Mouse (Mus musculus): ENCODE data around the gene Mpzl3.
"Not testable (repeated sequence)": the region's sequence is repeated elsewhere in the genome, so short reads cannot be mapped to it uniquely, and the experiment has no call there.

Mpzl3 gene

DNA sequence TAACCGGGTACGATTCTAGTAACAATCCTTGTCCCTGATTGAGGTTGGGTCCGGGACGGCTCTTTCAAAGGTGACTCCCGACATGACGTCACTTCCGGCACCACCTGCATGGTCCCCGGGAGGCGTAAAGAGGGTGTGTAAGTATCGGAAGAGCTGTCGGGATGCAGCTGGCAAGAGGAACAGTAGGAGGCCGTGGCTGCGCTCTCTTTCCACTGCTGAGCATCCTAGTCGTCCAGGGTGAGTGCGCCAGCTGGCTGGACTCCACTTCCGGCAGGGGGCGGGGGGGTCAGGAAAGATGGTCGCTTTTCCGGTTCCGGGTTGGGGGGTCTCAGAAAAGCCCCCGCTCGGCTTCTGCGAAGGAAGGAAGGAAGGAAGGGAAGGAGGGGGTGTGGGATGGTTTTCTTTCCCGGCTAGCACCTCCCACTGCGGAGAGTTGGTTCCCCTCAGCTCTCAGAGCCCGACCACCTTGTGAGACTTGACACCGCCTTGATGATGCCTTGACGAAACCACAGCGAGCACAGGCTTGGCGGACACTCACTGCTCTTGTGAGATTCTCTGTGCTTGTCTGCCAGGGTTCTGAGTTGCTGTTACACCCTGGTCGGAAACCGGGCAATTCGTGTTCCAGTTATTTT lies at the start of gene Mpzl3:
Gene Mpzl3, plus strand, starts transcription at position 105 of the 632 bp plus-strand sequence.
- DNase-seq = peak; percentile 93

DNA sequence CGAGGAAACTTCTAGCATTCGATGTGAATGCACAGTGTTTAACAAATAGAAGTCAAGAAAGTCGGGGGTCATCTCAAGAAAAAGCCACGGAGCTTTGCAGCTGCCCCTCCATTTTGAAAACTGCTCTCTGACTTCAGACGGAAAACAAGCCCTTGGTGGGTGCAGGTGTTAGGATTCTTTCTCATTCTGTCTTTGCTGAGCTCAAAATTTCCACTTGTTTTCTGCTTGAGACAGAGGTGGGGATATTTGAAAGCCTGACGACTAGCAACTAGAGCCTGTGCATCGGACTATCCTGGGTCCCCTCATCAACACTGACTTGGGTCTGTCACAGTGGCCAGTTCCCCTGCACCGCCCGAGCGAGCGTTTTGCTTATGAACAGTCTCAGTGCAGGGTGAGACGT lies 47.6 kb upstream of the Mpzl3 start:
- no peak for DNase-seq

DNA sequence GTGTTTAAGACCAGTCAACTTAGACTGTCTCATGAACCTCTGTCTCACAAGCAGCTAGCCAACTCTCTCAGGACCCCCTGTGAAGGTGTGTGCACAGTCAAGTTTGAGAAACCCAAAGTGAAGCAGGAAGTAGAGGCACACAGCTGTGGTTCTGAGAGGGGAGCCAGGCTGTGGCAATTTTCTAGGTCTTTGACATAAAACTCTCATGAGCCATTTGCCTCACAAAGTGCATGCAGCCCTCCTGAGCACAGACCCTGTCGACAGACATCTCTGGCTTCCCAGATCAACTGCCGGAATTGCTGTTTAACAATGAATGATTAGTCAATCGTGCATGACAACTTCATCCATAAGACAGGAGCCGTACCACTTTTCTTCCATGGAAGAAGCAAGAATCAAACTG lies 46.6 kb upstream of the Mpzl3 start:
- no peak for DNase-seq

DNA sequence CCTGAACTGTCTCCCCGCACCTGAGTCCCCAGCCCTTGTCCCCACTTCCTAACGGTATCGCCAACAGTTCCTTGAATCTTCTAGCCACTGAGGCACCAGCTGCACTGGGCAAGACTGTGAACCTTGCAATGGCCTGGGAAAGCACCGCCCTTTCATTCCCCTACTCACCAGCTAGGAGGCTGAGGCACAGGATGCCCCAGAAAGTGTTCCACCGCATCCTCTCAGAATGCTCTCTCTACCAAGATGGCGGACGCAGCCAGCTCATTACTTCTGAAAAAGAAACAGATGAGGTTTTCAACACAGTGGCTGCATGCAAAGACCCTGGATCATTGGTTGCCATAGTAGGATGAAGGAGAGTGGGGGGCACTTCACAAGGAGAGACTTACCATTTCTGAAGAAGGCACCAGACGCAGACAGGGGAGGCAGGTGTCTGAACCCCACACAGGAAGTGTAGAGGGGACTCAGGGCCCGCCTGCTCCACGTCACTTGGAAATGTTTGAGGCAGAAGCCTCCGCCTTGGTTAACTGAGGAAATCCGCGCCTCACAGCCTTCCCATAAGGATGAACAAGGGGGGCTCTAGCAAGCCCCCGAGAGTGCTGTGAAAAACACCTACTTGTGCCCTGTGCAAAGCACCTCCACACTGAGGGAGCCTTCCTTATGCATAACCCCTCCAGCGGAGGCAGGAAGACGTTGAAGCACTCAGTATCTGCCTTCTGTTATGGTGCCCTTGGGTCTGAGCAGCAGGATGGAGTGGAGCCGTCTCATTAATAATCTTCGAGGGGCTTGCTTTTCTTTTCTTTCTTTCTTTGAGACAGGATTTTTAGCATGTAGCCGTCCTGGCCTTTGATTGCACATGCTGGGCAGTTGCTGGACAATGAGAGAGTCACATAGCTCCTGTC lies 45.6 kb upstream of the Mpzl3 start, which contains the start of gene Cd3e:
Gene Cd3e, minus strand, starts transcription at position 448 of the 899 bp plus-strand sequence.
- no peak for DNase-seq

DNA sequence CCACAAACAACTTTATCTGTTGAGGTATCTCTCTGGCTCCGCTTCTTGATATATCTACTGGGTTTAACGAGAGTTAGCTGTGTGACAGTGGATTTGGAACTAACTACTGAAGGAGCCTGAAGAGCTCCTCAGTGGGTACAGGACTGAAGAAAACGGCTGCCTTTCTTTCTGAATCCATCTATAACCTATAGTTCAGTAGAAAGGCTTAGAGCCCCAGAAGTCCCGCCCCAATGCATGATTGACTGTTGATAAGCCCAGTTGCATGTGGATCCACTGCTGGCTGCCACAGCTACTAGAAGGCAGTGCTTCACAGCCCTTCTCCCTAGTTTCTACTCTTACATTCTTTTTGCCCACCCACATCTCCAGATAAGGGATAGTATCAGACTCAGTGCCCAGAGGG lies 44.5 kb upstream of the Mpzl3 start:
- no peak for DNase-seq

DNA sequence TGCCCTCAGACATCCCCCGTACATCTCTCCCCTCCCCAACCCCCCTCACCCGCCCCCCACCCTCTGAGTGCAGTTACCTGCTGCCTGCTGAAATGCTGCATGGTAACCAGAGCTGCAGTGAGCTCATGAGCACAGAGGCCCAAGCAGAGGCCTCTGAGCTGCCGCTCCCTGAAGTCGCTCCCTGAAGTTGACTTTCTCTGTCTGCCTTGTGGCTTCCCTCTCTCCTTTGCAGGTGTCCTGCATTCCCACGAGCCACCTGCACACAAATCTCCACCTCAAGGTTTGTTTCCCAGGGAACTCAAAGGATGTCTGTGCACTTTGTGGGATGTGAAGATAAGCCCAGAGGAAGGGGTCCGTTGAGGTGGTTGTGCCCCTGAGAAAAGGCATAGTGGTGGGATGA lies 43.7 kb upstream of the Mpzl3 start:
- DNase-seq = no peak

DNA sequence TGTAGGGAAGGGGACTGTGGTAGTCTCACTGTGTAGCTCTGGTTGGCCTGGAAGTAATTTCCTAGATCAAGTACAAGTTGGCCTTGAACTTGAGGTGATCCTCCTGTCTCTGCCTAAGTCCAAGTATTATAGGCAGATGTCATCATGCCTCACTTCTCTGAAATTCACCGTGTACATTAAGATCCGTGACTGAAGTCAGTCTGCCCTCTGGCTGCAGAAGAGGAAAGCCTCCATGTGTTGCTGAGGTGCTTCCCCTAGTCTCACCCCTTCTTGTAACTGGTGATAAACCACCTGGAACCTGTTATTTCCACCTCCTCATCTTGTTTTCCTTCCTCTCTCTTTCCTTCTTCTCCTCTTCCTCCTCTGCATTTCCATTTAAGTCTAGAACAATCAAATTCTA lies 40.1 kb upstream of the Mpzl3 start:
- DNase-seq = no peak

DNA sequence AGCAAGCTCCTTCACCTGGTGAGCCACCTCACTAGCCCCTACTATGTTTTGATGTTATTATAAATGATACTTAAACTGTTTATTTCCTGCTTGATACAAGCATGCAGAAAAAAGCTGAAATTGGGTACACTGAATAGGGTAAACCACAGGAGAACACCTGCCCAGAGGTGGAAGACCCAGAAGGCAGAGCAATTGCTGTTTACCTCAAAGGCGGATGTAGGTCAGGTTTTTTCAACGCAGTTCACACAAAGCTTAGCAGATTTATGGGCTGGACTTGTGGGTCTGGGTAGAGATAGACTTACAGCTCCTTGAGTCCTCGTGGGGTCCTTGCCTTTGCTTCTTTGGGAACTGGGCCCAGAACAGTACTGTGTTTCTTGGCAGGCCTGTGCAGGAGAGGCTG lies 39.1 kb upstream of the Mpzl3 start:
- no peak for DNase-seq

DNA sequence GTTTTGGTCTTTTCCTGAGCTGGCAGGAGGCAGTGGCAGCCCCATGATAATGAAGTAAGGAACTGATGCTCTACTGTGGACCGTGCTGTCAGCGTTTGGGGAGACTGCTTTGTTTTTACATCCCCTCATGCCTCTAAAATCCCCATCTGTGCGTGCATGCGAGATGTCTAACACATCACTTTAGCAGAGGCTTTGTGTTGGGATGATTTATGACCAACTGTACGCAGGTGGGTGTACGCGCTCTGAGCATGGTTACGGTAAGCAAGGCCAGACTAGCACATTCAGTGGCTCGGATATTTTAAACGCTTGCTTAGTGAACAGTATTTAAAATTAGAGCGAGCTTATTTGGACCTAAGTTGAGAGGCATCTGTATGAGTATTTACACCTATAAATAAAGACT lies 37.0 kb upstream of the Mpzl3 start:
- no peak for DNase-seq

DNA sequence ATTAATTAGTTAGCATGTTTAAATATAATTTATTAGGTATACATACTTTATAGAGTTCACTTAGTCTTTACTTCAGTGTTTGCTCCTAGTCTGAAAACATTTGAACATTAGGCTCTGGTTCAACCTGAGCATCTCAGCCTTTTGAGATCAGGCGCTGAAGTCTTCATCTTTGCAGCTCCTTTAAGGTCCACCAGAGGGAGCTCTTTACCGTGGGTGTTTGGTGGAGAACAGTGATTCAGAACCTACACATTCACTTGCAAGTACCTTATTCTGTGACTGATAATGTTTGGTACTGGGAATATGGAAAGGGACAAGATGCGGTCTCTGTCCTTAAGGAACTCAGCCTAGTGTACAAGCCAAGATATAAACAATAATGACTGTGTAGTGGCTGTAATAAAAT lies 32.2 kb upstream of the Mpzl3 start:
- peak; percentile 71 for DNase-seq

DNA sequence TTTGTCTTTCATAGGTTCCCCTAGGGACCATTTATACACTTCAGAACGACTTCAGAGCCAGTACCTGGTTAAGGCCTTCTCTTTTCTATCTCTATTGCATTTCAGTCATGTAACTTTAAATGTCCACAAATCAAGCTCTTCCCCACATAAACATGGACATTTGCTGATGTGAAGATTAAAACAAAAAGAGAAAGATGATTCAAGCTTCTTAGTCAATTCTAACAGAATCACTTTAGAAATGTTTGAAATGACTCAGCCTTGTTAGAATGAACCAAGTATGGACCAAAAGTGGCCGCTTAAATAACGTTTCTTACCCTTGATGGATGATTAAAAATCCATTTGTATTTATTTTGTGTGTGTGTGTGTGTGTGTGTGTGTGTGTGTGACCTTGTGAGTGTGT lies 31.3 kb upstream of the Mpzl3 start:
- no peak for DNase-seq

DNA sequence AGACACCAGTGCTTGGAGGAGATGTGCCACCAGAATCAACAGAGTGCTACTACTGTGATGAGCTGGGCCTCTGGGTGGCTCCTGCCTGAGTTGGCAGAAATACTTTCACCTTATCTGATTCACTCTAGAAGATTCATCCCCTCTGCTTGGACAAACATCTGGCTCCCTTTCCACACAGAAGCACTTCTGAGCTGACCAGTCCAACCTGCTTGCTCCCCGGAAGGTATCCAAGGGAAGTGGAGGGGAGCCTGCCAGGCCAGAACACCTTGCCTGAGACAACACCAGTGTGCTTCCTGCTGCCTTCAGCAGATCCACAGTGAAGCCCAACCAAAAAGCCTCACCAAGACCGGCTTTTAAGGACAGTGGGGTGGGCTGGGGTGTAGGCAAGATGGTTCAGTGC lies 30.8 kb upstream of the Mpzl3 start:
- DNase-seq = no peak

DNA sequence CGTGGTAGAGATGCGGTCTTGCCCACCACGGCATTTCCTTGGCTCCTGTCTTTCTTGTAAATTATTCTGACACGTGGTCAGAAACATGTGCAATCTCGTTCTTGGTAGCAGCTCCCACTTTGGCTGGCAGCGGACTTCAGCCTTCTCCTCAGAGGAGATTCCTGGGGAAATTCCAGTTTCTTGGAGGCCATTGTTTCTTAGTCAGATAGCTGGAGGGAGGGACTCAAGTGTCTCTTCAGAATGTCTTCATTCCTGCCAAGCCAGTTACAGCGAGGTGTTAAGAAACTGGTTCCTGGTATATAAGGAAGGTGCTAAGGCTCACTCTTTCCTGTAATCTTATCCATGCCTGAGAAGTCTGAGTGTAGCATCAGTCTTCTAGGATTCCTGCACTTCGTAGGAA lies 27.6 kb upstream of the Mpzl3 start:
- no peak for DNase-seq

DNA sequence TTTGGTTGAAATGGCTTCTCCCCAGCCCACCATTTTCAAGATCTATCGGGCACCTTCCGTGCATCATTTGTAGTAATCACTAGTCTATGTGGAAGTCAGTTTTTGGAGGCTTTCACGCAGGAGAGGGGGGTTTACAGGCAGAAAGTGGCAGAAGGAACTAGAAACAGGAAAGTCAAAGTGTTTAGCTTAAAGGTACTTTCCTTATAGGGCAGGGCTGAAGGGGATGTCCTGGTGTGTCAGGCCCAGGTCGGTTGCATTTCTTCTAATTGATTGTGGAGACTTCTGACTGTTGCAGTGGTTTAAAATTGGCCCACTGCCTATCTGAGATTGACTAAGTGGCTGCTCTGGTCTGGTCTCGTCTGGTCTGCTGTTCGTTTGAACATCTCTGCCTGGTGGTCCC lies 24.6 kb upstream of the Mpzl3 start:
- DNase-seq = no peak

DNA sequence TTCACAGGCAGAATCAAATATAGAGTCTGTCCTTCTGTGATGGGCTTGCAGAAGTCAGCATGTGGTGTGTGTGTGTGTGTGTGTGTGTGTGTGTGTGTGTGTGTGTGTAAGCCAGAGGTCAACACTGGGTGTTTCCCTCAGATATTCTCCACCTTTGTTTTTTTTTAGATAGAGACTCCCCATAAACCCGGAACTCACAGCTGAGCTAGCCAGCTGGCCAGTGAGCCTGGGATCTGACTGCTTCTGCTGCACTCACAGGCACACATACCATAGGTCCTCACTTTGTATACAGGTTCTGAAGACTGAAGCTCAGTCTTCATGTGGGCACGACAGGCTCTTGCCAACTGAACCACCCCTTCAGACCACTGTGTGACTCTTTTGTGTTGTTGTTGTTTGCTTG lies 22.7 kb upstream of the Mpzl3 start:
- DNase-seq = no peak

DNA sequence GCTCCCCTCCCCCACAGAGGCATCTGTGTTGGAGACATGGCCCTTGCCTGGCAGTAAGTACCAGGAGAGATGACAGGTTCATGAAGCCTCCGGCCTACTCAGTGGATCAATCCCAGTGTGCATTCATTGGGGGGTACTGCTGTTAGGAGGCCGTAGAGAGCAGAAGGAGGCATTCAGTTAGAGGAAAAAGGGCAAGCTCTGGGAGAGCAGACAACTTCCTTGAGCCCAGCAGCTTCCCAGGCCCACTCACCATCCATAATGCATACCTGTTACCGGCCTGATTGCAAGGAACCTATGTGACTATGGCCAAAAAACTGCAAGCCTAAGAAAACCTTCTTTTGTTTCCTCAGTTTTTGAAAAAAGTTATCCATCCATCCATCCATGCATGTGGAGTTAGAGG lies 20.5 kb upstream of the Mpzl3 start:
- DNase-seq = no peak

DNA sequence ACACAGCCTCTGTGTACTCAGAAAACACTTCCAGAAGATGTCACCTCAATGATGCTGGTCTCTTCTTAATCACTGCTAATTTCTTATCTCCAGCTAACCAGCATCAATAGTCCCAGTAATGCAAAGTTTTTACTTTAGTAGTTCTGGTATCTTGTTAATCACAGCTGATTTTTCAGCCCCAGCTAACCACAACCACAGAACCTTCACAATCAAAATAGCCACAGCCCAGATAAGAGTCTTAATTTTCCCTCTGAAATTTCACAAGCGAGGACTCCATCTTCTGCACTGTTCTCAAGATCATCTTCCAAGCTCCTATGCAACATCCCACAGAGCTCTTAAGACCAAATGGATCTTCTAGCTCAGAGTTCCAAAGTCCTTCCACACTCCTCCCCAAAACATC lies 17.2 kb upstream of the Mpzl3 start:
- DNase-seq = not testable (repeated sequence)

DNA sequence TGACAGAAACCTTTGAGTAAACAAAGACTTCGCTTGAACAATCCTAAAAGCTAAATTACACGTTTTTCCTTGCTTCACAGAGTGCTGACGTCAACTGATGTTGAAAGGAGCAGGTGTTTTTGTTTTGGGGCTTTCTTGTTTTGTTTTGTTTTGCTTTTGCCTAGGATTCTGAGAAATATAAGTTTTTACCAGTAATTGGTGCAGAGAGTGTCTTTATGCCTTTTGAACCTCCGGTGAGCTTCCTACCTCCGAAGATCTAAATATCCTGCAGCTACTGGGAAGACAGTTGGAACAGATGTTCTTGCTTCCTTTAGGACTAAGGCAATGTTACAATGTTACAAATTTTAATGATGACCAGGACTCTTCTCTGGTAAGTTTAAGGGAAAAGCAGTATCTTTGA lies 15.5 kb upstream of the Mpzl3 start, which contains the start of gene Mpzl2:
Gene Mpzl2, plus strand, starts transcription at position 301 of the 400 bp plus-strand sequence.
- DNase-seq = no peak

DNA sequence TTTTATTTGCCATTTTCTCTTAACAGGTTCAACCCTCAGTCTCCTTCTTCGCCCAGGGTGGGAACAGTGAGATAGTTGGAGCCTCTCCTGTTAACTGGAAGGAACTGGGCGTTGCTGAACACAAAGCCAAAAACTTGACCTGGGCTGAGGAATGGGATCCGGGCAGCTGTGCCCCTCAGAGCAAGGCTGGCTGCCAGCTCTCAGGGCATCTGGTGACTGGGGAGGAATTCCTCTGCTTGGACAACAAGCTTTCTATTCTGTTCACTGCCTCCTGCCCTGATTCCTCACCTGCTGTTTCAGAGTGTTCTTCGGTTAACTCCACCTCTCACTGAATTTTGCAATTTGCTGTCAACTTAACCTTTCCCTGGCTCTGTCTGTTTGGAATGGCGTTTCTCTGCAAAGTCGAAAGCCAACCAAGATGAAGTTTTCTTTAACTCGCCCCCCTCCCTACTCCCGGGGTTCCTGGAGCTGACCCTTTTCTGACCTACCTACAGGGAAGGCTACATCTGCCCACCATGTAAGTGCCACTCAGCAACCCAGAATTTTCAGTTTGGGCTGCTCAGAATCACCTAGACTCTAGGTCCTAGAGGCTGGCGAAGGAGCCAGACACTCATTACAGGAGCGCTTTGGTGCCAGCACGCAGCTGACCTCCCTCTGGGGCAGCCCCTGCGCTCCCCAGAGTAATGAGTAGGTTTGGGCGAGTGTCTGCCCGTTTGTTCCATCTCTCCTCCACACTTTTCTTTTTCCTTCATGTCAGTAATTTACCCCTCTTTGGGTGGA lies 14.7 kb upstream of the Mpzl3 start:
- no peak for DNase-seq

DNA sequence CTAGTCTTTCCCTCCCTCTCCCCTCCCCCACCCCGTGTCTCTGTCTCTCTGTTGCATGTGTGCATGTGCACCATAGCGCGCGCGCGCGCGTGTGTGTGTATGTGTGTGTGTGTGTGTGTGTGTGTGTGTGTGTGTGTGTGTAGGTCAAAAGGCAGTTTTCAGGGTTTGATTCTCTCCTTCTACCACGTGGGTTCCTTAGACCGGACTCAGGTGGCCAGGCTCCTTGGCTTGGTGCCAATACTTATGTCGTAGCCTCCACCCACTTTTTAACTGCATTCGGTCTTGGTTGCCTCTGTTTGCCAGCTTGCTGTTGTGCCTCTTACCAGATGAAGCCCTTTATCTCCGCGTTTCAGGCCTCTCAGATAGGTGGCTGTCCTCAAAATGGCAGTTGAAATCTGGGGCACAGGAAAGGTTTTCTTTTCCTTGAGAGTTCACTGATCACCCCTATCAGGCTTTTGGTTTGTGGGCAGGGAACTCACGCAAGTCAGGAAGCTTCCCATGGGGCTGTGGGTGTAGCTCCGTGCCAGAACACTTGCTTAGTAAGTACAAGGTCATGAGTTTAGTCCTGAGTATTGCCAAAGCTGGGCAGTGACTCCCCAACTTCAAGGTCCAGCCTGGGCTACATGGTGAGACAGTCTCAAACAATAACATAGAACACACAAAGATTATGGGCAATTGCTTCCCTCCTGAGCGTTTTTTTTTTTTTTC lies 13.7 kb upstream of the Mpzl3 start:
- no peak for DNase-seq

DNA sequence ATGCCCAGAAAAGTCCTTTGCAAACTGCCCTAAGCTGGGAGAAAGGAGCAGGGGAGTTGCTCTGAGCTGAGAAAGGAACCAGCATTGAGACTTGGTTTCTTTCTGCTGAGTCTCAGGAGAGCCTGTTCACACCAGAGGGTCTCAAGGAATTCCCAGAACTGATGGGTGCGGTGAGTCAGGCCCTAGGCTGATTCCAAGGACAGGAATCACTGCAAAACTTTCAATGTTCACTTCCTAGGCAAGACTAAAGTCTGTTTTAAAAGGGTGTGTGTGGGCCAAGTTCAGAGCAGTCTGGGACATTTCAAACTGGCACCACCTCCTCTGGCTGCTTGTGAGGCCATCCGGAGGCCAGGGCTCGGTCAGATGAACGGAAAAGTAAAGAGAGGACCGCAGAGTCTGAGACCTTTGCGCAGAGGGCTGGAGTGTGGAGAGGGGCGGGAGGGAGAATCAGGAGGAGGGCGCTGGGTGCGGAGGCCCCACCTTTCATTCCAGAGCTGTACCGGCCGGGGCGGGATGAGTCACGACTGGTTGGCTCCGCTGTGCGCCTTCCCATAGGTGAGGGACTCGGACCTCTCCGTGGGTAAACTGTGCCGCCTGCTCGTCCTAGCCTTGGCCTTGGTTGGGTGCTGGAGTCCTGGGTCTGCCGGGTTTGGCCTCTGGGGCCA lies 12.8 kb upstream of the Mpzl3 start:
- no peak for DNase-seq

DNA sequence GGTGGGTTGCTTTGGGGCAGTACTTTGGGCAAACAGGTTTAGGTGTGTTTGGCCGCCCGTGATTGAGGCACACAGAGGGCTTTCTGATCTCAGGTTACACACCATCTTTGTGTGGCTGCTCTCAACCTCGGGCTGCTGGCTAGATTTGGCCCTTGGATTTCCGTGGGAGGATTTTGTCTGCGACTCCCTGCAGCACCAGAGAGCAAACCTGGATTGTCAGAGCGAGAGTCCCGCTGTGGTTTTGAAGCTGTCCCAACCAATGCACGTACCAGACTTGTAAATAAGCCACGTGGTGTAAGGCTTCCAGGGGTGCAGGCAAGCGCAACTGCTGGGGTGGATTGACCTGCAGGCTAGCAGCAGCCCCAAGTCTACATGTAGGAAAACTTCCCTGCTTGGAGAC lies 12.0 kb upstream of the Mpzl3 start:
- DNase-seq = no peak

Data from cerebellum, adult 8-10 months (tissue).